Mouse (Mus musculus): ENCODE data around the gene Nprl2. TPM values are rescaled to one million over a fixed set of nuclear protein-coding genes. Genes with fewer than 3 reads are reported as not detected.
A peak's percentile ranks its signal among the peaks of the same experiment; 100 is the strongest.
"Not testable (repeated sequence)": the region's sequence is repeated elsewhere in the genome, so short reads cannot be mapped to it uniquely, and the experiment has no call there.

Nprl2 gene
- polyA plus RNA-seq, 1 experiment from 2014 or later: 31.6 TPM

GRCm38 (mm10) chr9:107573774-107574173, 31.7 kb downstream of the Nprl2 start:
- ATAC-seq (ENCODE audit: insufficient number of reproducible peaks, insufficient read depth, low FRiP score, low read depth); H3K4me3 ChIP-seq (ENCODE audit: control insufficient read depth in 1 of 2, insufficient read depth in 1 of 2, low read depth in 1 of 2, low read length in 2 of 2); H3K9me3 ChIP-seq (ENCODE audit: control insufficient read depth, low read length); H3K4me2 ChIP-seq (ENCODE audit: low read length); H3K27me3 ChIP-seq (ENCODE audit: control insufficient read depth, insufficient read depth, low read length); H3K9ac ChIP-seq (ENCODE audit: low read length); H3K27ac ChIP-seq (replicated peaks in 1 of 2; ENCODE audit: control insufficient read depth in 1 of 2, insufficient read depth in 1 of 2, low read depth in 2 of 2, low read length in 2 of 2): not testable (repeated sequence)
- Histone ChIP-seq H3K36me3 (ENCODE audit: control insufficient read depth, insufficient read depth, low read length) (peaks cover 45% of the 10 kb centered on the region), H3K4me1 (ENCODE audit: control insufficient read depth in 2 of 2, insufficient read depth in 2 of 2, low read length in 2 of 2) (peaks cover 30 to 34% of the 10 kb centered on the region in 2 experiments)
- WGBS: 84% methylated on average over 6 of the region's 6 CpGs

GRCm38 (mm10) chr9:107575579-107576356, 33.7 kb downstream of the Nprl2 start:
- no peak for ATAC-seq (ENCODE audit: insufficient number of reproducible peaks, insufficient read depth, low FRiP score, low read depth)
- H3K4me2 ChIP-seq (ENCODE audit: low read length): peak overlapping the region; percentile 61; the same call in 1 of the 2 replicates
- WGBS: 80% methylated on average over 14 of the region's 14 CpGs

DNA sequence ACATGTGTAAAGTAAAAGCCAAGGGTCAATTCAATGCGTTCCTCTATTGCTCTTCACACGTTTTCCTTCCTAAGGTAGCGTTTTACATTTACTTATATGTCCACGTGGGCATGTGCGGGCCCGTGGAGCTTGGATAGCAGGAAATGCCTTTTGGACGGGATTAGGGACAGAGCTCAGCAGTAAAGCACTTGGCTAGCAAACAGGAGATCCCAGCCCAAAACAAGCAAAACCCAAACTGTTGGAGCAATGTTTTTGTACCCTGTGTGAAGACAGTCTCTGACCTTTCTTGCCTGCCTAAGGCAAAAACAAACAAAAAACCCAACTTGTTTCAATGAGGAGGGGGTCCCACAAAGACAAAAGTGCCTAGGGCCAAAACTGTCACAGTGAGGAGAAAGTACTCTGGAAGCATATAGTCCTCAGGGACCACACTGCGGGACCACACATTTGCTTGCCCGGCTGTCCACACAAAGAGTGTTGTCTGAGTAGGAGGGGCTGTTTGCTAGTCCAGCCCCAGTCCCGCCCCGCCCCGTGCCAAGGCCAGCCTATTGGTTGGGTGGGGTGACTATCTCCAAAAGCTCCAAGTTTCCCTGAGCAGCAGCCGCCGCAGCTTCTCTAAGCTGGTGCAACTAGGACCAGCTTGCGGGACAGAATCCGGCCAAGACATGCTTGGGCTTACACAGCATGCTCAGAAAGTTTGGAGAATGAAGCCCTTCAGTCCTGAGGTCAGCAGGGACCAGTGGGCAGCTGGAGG, 34.5 kb downstream of the Nprl2 start, which contains the start of gene Hyal1:
Gene Hyal1, plus strand, starts transcription at position 571 of the 751 bp plus-strand sequence.
- H3K9me3 ChIP-seq (ENCODE audit: control insufficient read depth, low read length): no peaks in the 10 kb centered on the region
- 26% methylated on average over 16 of the region's 16 CpGs for WGBS

More at GRCm38 (mm10) chr9:107575579-107576356, 33.7 kb downstream of the Nprl2 start:
- H3K9me3 ChIP-seq (ENCODE audit: control insufficient read depth, low read length): no peaks in the 10 kb centered on the region
- H3K27ac ChIP-seq (replicated peaks in 1 of 2; ENCODE audit: control insufficient read depth in 1 of 2, insufficient read depth in 1 of 2, low read depth in 2 of 2, low read length in 2 of 2): peak overlapping the region; percentile 55 to 57; a peak in 3 of 4 replicates
- H3K27me3 ChIP-seq (ENCODE audit: control insufficient read depth, insufficient read depth, low read length): no peaks in the 10 kb centered on the region
- H3K4me3 ChIP-seq (ENCODE audit: control insufficient read depth in 1 of 2, insufficient read depth in 1 of 2, low read depth in 1 of 2, low read length in 2 of 2): no peak overlapping the region
- no peak overlapping the region for H3K9ac ChIP-seq (ENCODE audit: low read length)
- peaks cover 20 to 28% of the 10 kb centered on the region in 2 experiments for H3K4me1 ChIP-seq (ENCODE audit: control insufficient read depth in 2 of 2, insufficient read depth in 2 of 2, low read length in 2 of 2)
- H3K36me3 ChIP-seq (ENCODE audit: control insufficient read depth, insufficient read depth, low read length): peaks cover 37% of the 10 kb centered on the region

GRCm38 (mm10) chr9:107577871-107578270, 35.8 kb downstream of the Nprl2 start:
- Histone ChIP-seq H3K27me3 (ENCODE audit: control insufficient read depth, insufficient read depth, low read length) (no peaks in the 10 kb centered on the region), H3K36me3 (ENCODE audit: control insufficient read depth, insufficient read depth, low read length) (peaks cover 21% of the 10 kb centered on the region), H3K4me3 (ENCODE audit: control insufficient read depth in 1 of 2, insufficient read depth in 1 of 2, low read depth in 1 of 2, low read length in 2 of 2) (no peak overlapping the region), H3K9ac (ENCODE audit: low read length) (no peak overlapping the region), H3K4me1 (ENCODE audit: control insufficient read depth in 2 of 2, insufficient read depth in 2 of 2, low read length in 2 of 2) (peaks cover 17 to 29% of the 10 kb centered on the region in 2 experiments), H3K27ac (replicated peaks in 1 of 2; ENCODE audit: control insufficient read depth in 1 of 2, insufficient read depth in 1 of 2, low read depth in 2 of 2, low read length in 2 of 2) (no peak overlapping the region), H3K9me3 (ENCODE audit: control insufficient read depth, low read length) (no peaks in the 10 kb centered on the region), H3K4me2 (ENCODE audit: low read length) (0 out of 2 replicates have a peak overlapping the region, but pooled peaks have one; percentile 61)
- WGBS: 93% methylated on average over 10 of the region's 10 CpGs
- ATAC-seq (ENCODE audit: insufficient number of reproducible peaks, insufficient read depth, low FRiP score, low read depth): no peak

More for the DNA sequence above, 34.5 kb downstream of the Nprl2 start, which contains the start of gene Hyal1:
- H3K27me3 ChIP-seq (ENCODE audit: control insufficient read depth, insufficient read depth, low read length): no peaks in the 10 kb centered on the region
- H3K27ac ChIP-seq (replicated peaks in 1 of 2; ENCODE audit: control insufficient read depth in 1 of 2, insufficient read depth in 1 of 2, low read depth in 2 of 2, low read length in 2 of 2): peak within 1 kb of the TSS; percentile 55 to 57
- H3K4me3 ChIP-seq (ENCODE audit: control insufficient read depth in 1 of 2, insufficient read depth in 1 of 2, low read depth in 1 of 2, low read length in 2 of 2): peak within 1 kb of the TSS; percentile 32 to 45
- peak within 1 kb of the TSS; percentile 66 for H3K9ac ChIP-seq (ENCODE audit: low read length)
- H3K4me2 ChIP-seq (ENCODE audit: low read length): peak within 1 kb of the TSS; percentile 61
- peaks cover 30% of the 10 kb centered on the region for H3K36me3 ChIP-seq (ENCODE audit: control insufficient read depth, insufficient read depth, low read length)
- peaks cover 16 to 27% of the 10 kb centered on the region in 2 experiments for H3K4me1 ChIP-seq (ENCODE audit: control insufficient read depth in 2 of 2, insufficient read depth in 2 of 2, low read length in 2 of 2)
- peak; percentile 58; the same call in 1 of the 2 replicates for ATAC-seq (ENCODE audit: insufficient number of reproducible peaks, insufficient read depth, low FRiP score, low read depth)

DNA sequence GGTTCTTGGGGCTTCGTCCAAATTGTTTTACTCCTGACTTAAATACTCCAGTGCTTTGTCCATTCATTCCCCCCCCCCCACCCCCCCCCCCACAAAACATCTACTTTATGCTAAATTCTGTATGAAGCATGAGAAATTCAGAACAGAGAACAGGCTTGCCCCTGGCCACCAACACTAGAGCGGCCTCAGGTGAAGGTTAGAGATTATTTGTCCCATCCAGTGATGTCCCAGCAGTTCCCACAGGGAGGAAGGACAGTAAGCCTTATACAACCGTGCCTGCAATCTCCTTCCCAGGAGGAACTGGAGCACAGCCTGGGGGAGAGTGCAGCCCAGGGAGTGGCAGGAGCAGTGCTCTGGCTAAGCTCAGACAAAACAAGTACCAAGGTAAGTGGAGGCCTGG, 36.6 kb downstream of the Nprl2 start, which contains the start of gene Naa80:
Gene Naa80, plus strand, starts transcription at position 301 of the 400 bp plus-strand sequence.
- no peak for ATAC-seq (ENCODE audit: insufficient number of reproducible peaks, insufficient read depth, low FRiP score, low read depth)
- no peaks in the 10 kb centered on the region for H3K27me3 ChIP-seq (ENCODE audit: control insufficient read depth, insufficient read depth, low read length)
- no peaks in the 10 kb centered on the region for H3K9me3 ChIP-seq (ENCODE audit: control insufficient read depth, low read length)
- WGBS: 74% methylated on average over 3 of the region's 3 CpGs
- H3K36me3 ChIP-seq (ENCODE audit: control insufficient read depth, insufficient read depth, low read length): peaks cover 21% of the 10 kb centered on the region
- H3K4me2 ChIP-seq (ENCODE audit: low read length): 0 out of 2 replicates have a peak within 1 kb of the TSS, but pooled peaks have one; percentile 61
- peaks cover 17 to 29% of the 10 kb centered on the region in 2 experiments for H3K4me1 ChIP-seq (ENCODE audit: control insufficient read depth in 2 of 2, insufficient read depth in 2 of 2, low read length in 2 of 2)
- H3K4me3 ChIP-seq (ENCODE audit: control insufficient read depth in 1 of 2, insufficient read depth in 1 of 2, low read depth in 1 of 2, low read length in 2 of 2): no peak within 1 kb of the TSS
- no peak within 1 kb of the TSS; the same call in 1 of the 2 replicates for H3K9ac ChIP-seq (ENCODE audit: low read length)
- peak within 1 kb of the TSS in 1 of 2 experiments; percentile 94; a peak in 1 of 4 replicates for H3K27ac ChIP-seq (replicated peaks in 1 of 2; ENCODE audit: control insufficient read depth in 1 of 2, insufficient read depth in 1 of 2, low read depth in 2 of 2, low read length in 2 of 2)

DNA sequence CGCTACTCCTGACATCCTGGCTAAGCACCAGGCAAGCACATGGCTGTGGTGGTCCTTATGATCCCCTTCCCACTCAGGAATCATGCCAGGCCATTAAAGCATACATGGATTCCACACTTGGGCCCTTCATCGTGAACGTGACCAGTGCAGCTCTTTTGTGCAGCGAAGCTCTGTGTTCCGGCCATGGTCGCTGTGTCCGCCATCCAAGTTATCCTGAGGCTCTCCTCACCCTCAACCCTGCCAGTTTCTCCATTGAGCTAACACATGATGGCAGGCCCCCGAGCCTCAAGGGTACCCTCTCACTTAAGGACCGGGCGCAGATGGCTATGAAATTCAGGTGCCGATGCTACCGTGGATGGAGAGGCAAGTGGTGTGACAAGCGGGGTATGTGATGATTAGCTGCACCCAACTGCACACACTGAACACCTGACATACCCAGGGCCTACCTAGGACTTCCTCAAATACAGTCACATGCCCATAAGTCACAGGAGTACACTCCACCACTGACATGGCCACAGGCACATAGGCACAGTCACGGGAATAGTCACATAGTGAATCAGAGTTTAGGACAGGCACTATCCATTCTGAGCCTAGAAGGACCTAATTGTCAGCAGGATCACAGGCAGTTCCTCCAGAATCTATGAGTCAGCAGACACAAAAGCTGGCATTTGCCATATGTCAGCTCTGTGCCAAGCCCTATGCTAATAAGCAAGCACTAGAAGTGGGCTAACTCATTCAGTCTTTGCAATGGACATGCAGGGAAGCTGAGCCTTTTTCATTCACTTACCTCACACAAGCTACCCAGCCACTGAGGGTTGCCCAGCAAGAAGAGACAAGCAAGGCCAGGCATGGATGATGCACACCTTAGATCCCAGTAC, 37.2 kb downstream of the Nprl2 start:
- H3K4me3 ChIP-seq (ENCODE audit: control insufficient read depth in 1 of 2, insufficient read depth in 1 of 2, low read depth in 1 of 2, low read length in 2 of 2): no peak overlapping the region
- H3K36me3 ChIP-seq (ENCODE audit: control insufficient read depth, insufficient read depth, low read length): peaks cover 24% of the 10 kb centered on the region
- no peak for ATAC-seq (ENCODE audit: insufficient number of reproducible peaks, insufficient read depth, low FRiP score, low read depth)
- peak overlapping the region in 1 of 2 experiments; percentile 94; a peak in 1 of 4 replicates for H3K27ac ChIP-seq (replicated peaks in 1 of 2; ENCODE audit: control insufficient read depth in 1 of 2, insufficient read depth in 1 of 2, low read depth in 2 of 2, low read length in 2 of 2)
- H3K4me1 ChIP-seq (ENCODE audit: control insufficient read depth in 2 of 2, insufficient read depth in 2 of 2, low read length in 2 of 2): peaks cover 17 to 29% of the 10 kb centered on the region in 2 experiments
- no peaks in the 10 kb centered on the region for H3K27me3 ChIP-seq (ENCODE audit: control insufficient read depth, insufficient read depth, low read length)
- H3K9me3 ChIP-seq (ENCODE audit: control insufficient read depth, low read length): no peaks in the 10 kb centered on the region
- H3K4me2 ChIP-seq (ENCODE audit: low read length): no peak overlapping the region
- no peak overlapping the region; the same call in 1 of the 2 replicates for H3K9ac ChIP-seq (ENCODE audit: low read length)
- WGBS: 90% methylated on average over 14 of the region's 14 CpGs
